Mouse (Mus musculus) heart, postnatal 36 days (tissue): Measurements from ENCODE around the gene Cd3e. TPM values are rescaled to one million over a fixed set of nuclear protein-coding genes. Genes with fewer than 3 reads are reported as not detected.
A peak's percentile ranks its signal among the peaks of the same experiment; 100 is the strongest.
"Not testable (repeated sequence)": the region's sequence is repeated elsewhere in the genome, so short reads cannot be mapped to it uniquely, and the experiment has no call there.

ENCODE experiments used
- DNase-seq, 2 experiments: peaks; one replicate each; pipeline ENCODE4 v3.0.0; 2021 to 2022
- intact Hi-C: fragments of 180-260 bp; cut with DNase I; formaldehyde crosslinking; loops from one replicate; pipeline ENCODE4 v1.15.1; 2025
- total RNA-seq, 2 experiments: library from RNA; stranded (reverse); gene quantifications; 2 replicates each; pipeline ENCODE4 v1.2.3; 2021

Gene Cd3e
- total RNA-seq, 2 experiments from 2014 or later = 0.47 to 0.60 TPM

GRCm38 (mm10) chr9:44981676-44982075, 27.8 kb downstream of the Cd3e start, which contains the start of gene Cd3d:
Gene Cd3d (plus strand): TSS chr9:44981786.
- intact Hi-C loops = no loop called here
- DNase-seq = no peak

GRCm38 (mm10) chr9:44981104-44981503, 28.3 kb downstream of the Cd3e start:
- no peak for DNase-seq
- intact Hi-C loops = no loop called here

- DNase-seq = no peak
- intact Hi-C loops = no loop called here
Observed at GRCm38 (mm10) chr9:44980242-44980641, 29.2 kb downstream of the Cd3e start, which contains the start of gene Cd3g. Gene Cd3g (minus strand): TSS chr9:44980431.

GRCm38 (mm10) chr9:44979806-44980205, 29.6 kb downstream of the Cd3e start:
- intact Hi-C loops = no loop called here
- DNase-seq = no peak

- no peak for DNase-seq
- intact Hi-C loops = no loop called here
Observed at GRCm38 (mm10) chr9:44977813-44978212, 31.6 kb downstream of the Cd3e start.

GRCm38 (mm10) chr9:44969450-44969849, 40.0 kb downstream of the Cd3e start:
- intact Hi-C loops = loop anchor here (5.0 kb wide), 2 partner anchors 178 to 197 kb away; no protein-coding TSS in a partner anchor
- no peak for DNase-seq

GRCm38 (mm10) chr9:44967763-44968162, 41.7 kb downstream of the Cd3e start:
- DNase-seq = not testable (repeated sequence)
- intact Hi-C loops = loop anchor here (2.0 to 5.0 kb wide), 3 partner anchors 131 to 195 kb away; no protein-coding TSS in a partner anchor

- DNase-seq = peak; percentile 70 to 77
- intact Hi-C loops = loop anchor here (2.0 to 5.0 kb wide), 3 partner anchors 130 to 195 kb away; no protein-coding TSS in a partner anchor
Observed at GRCm38 (mm10) chr9:44966815-44967242, 42.6 kb downstream of the Cd3e start.

GRCm38 (mm10) chr9:44965833-44966466, 43.5 kb downstream of the Cd3e start:
- DNase-seq = no peak
- intact Hi-C loops = loop anchor here (1.0 to 5.0 kb wide), 5 partner anchors 46 to 194 kb away; partner anchors contain the start of gene Atp5l

GRCm38 (mm10) chr9:44965126-44965832, 44.1 kb downstream of the Cd3e start, which contains the start of gene Ube4a:
Gene Ube4a (minus strand): TSS chr9:44965600.
- intact Hi-C loops = loop anchor here (1.0 to 5.0 kb wide), 4 partner anchors 45 to 193 kb away; partner anchors contain the start of gene Atp5l

GRCm38 (mm10) chr9:44954432-44954831, 55.0 kb downstream of the Cd3e start:
- DNase-seq = no peak
- intact Hi-C loops = no loop called here

More at GRCm38 (mm10) chr9:44965126-44965832, 44.1 kb downstream of the Cd3e start, which contains the start of gene Ube4a:
- DNase-seq = peak; percentile 99 to 100

Other genes starting within 250 kb of the Cd3e start
- 10 to 100 TPM; 84.4 to 89.0 TPM for gene Arcn1, start 241.8 kb downstream of the Cd3e start, total RNA-seq
- 10 to 100 TPM; 27.2 to 41.2 TPM for gene Ift46, start 241.7 kb downstream of the Cd3e start, total RNA-seq
- 10 to 100 TPM in 1 of 2 experiments, 1 to 10 TPM in 1; 9.6 to 10.9 TPM for gene Tmem25, start 210.3 kb downstream of the Cd3e start, total RNA-seq
- gene Ttc36, start 206.6 kb downstream of the Cd3e start, total RNA-seq = under 1 TPM in 1 of 2 experiments, not detected in 1; 0.41 TPM
- gene Kmt2a, start 128.3 kb downstream of the Cd3e start, total RNA-seq = 10 to 100 TPM; 26.1 to 29.7 TPM
- gene Atp5l, start 88.9 kb downstream of the Cd3e start, total RNA-seq = 1,000 to 10,000 TPM; 1,604 to 1,644 TPM
- gene Ube4a, start 44.0 kb downstream of the Cd3e start, total RNA-seq = 10 to 100 TPM; 40.7 to 44.8 TPM
- gene Cd3g, start 29.2 kb downstream of the Cd3e start, total RNA-seq = not detected
- under 1 TPM in 1 of 2 experiments, not detected in 1; 0.35 TPM for gene Cd3d, start 27.8 kb downstream of the Cd3e start, total RNA-seq
- gene Mpzl2, start 30.2 kb upstream of the Cd3e start, total RNA-seq = 1 to 10 TPM in 1 of 2 experiments, under 1 TPM in 1; 0.76 to 1.2 TPM
- 1 to 10 TPM; 1.4 to 1.5 TPM for gene Mpzl3, start 45.6 kb upstream of the Cd3e start, total RNA-seq
- under 1 TPM; 0.19 to 0.24 TPM for gene Jaml, start 69.6 kb upstream of the Cd3e start, total RNA-seq
- gene Scn2b, start 108.2 kb upstream of the Cd3e start, total RNA-seq = 1 to 10 TPM; 1.2 to 1.4 TPM
- 1 to 10 TPM; 6.3 to 7.6 TPM for gene Scn4b, start 128.8 kb upstream of the Cd3e start, total RNA-seq
- gene BC049352, start 172.4 kb upstream of the Cd3e start, total RNA-seq = not detected
- gene Tmprss4, start 194.5 kb upstream of the Cd3e start, total RNA-seq = not detected